Comparison of ENCODE assay signal across 7 mouse cellular contexts in the genomic region with DNA sequence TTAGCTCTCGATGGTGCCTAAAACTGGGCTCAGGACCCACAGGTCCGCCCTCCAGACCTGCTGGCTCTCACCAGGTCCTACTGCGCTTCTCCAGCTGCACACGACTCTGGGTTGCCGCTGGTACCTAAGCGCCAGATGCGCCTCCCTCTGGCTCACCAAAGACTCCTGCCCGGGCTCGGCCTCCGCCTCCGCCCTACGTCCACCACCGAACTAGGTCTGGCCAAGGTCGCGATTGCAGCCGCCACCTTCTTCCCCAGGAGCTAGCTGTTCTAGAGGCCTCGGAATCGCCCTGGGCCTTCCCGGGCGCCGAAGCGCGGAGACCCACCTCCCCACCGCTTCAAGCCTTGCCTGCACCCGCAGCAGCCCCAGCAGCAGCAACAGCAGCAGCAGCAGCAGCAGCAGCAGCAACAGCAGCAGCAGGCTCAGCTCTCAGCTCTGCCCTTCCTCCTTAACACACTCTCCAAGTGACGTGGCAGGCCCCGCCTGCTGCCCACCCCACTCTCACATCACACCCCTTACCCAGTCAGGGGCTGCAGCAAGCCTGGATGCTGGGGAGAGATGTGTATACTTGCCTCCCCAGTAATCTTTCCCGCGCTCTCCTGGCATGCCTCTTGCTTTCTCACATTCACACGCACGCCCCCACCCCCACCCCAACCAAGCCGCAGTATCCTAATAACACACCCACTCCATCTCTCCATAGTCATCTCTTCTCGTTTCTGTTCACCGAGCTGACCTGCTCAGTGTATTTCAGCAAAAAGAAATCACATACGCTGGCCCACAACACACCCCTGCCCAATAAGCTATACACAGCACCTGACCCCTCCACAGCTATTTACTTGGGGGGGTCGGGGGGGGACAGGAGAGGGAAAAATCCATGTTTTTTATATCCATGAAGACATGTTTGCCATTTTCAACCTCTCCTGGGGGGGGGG. TPM values are rescaled to one million over a fixed set of nuclear protein-coding genes. Genes with fewer than 3 reads are reported as not detected.
DNase-seq lines count a peak whose midpoint lies in the region; ATAC-seq and TF ChIP-seq lines count a peak whose summit lies in the region.

A gene (minus strand): TSS at position 464 of the 932 bp plus-strand sequence.

- H3K9ac ChIP-seq in lung, postnatal 0 days (replicated peaks; ENCODE audit: low read depth), result no peak within 1 kb of the TSS
- H3K9ac ChIP-seq in embryonic facial prominence, embryonic 15.5 days, result peak within 1 kb of the TSS; percentile 26
- H3K9ac ChIP-seq in intestine, embryonic 14.5 days (ENCODE audit: low read length), result peak within 1 kb of the TSS; percentile 37
- 0 out of 2 replicates have a peak within 1 kb of the TSS, but pooled peaks have one; percentile 14 for H3K9ac ChIP-seq in liver, embryonic 11.5 days (ENCODE audit: low read depth, low read length)

- ATAC-seq in lung, postnatal 0 days, result peak; percentile 14; the same call in 1 of the 2 replicates
- ATAC-seq in embryonic facial prominence, embryonic 15.5 days (ENCODE audit: insufficient number of reproducible peaks, low FRiP score, low TSS enrichment, low read depth), result peak; percentile 79; the same call in 1 of the 2 replicates
- peak; percentile 70 for ATAC-seq in intestine, embryonic 14.5 days (replicated peaks; ENCODE audit: low FRiP score, low TSS enrichment, low read depth)
- ATAC-seq in liver, embryonic 11.5 days (replicated peaks; ENCODE audit: low FRiP score), result no peak
- no peak for ATAC-seq in CD4-positive, CD25-positive, alpha-beta regulatory T cell, adult 4 months

- 2% methylated on average over 35 of the region's 36 CpGs for WGBS in lung, postnatal 0 days
- 2% methylated on average over 36 of the region's 36 CpGs for WGBS in embryonic facial prominence, embryonic 15.5 days
- 2% methylated on average over 35 of the region's 36 CpGs for WGBS in intestine, embryonic 14.5 days
- WGBS in liver, embryonic 11.5 days, result 7% methylated on average over 36 of the region's 36 CpGs

- no peaks in the 10 kb centered on the region for H3K9me3 ChIP-seq in lung, postnatal 0 days (ENCODE audit: low read length)
- H3K9me3 ChIP-seq in embryonic facial prominence, embryonic 15.5 days (replicated peaks), result no peaks in the 10 kb centered on the region
- no peaks in the 10 kb centered on the region for H3K9me3 ChIP-seq in intestine, embryonic 14.5 days (ENCODE audit: control insufficient read depth, low read length)
- no peaks in the 10 kb centered on the region for H3K9me3 ChIP-seq in liver, embryonic 11.5 days (ENCODE audit: control insufficient read depth, low read length)

- no peak within 1 kb of the TSS for H3K27ac ChIP-seq in lung, postnatal 0 days (ENCODE audit: low read length)
- H3K27ac ChIP-seq in embryonic facial prominence, embryonic 15.5 days (replicated peaks), result peak within 1 kb of the TSS; percentile 51
- no peak within 1 kb of the TSS for H3K27ac ChIP-seq in intestine, embryonic 14.5 days (ENCODE audit: low read depth)
- H3K27ac ChIP-seq in liver, embryonic 11.5 days (ENCODE audit: low read depth, low read length), result no peak within 1 kb of the TSS

- H3K4me3 ChIP-seq in lung, postnatal 0 days (ENCODE audit: low read depth, low read length), result peak within 1 kb of the TSS; percentile 33
- peak within 1 kb of the TSS; percentile 56 for H3K4me3 ChIP-seq in embryonic facial prominence, embryonic 15.5 days (replicated peaks)
- peak within 1 kb of the TSS; percentile 54 for H3K4me3 ChIP-seq in intestine, embryonic 14.5 days (ENCODE audit: low read depth, low read length)
- H3K4me3 ChIP-seq in liver, embryonic 11.5 days (ENCODE audit: low read depth, low read length), result peak within 1 kb of the TSS; percentile 45

- no peaks in the 10 kb centered on the region for H3K4me1 ChIP-seq in lung, postnatal 0 days (ENCODE audit: insufficient read depth, low read depth, low read length)
- peaks cover 15% of the 10 kb centered on the region for H3K4me1 ChIP-seq in embryonic facial prominence, embryonic 15.5 days
- H3K4me1 ChIP-seq in intestine, embryonic 14.5 days (replicated peaks; ENCODE audit: control insufficient read depth, insufficient read depth, low read length), result 0 out of 2 replicates have a peak, but pooled peaks cover 4% of the 10 kb centered on the region
- H3K4me1 ChIP-seq in liver, embryonic 11.5 days (replicated peaks; ENCODE audit: control insufficient read depth, insufficient read depth, low read length), result no peaks in the 10 kb centered on the region

- peak within 1 kb of the TSS; percentile 61 for H3K4me2 ChIP-seq in lung, postnatal 0 days (replicated peaks; ENCODE audit: low read depth, low read length)
- H3K4me2 ChIP-seq in embryonic facial prominence, embryonic 15.5 days (replicated peaks), result peak within 1 kb of the TSS; percentile 93
- peak within 1 kb of the TSS; percentile 98 for H3K4me2 ChIP-seq in intestine, embryonic 14.5 days (ENCODE audit: low read length)
- H3K4me2 ChIP-seq in liver, embryonic 11.5 days, result peak within 1 kb of the TSS; percentile 69

- peaks cover 5% of the 10 kb centered on the region; the same call in 1 of the 2 replicates for H3K27me3 ChIP-seq in lung, postnatal 0 days (replicated peaks; ENCODE audit: insufficient read depth, low read length)
- peaks cover 33% of the 10 kb centered on the region for H3K27me3 ChIP-seq in embryonic facial prominence, embryonic 15.5 days
- H3K27me3 ChIP-seq in intestine, embryonic 14.5 days (replicated peaks; ENCODE audit: control insufficient read depth, insufficient read depth, low read length), result peaks cover 25% of the 10 kb centered on the region
- H3K27me3 ChIP-seq in liver, embryonic 11.5 days (replicated peaks; ENCODE audit: control insufficient read depth, insufficient read depth, low read length), result peaks cover 43% of the 10 kb centered on the region

- TF ChIP-seq EP300 in lung, postnatal 0 days (IDR thresholded peaks at IDR 0.05), result no peak

- no peaks in the 10 kb centered on the region for H3K36me3 ChIP-seq in lung, postnatal 0 days (ENCODE audit: insufficient read depth, low read length)
- no peaks in the 10 kb centered on the region for H3K36me3 ChIP-seq in embryonic facial prominence, embryonic 15.5 days
- H3K36me3 ChIP-seq in intestine, embryonic 14.5 days (ENCODE audit: control insufficient read depth, insufficient read depth, low read length), result no peaks in the 10 kb centered on the region
- no peaks in the 10 kb centered on the region for H3K36me3 ChIP-seq in liver, embryonic 11.5 days (ENCODE audit: control insufficient read depth, insufficient read depth, low read length)

- no peak for DNase-seq in lung, postnatal 0 days (ENCODE audit: low spot score)
- DNase-seq in lung, adult 18-20 months, result no peak
- peak; percentile 76 for DNase-seq in intestine, embryonic 14.5 days (ENCODE audit: low spot score)
- DNase-seq in liver, embryonic 11.5 days (ENCODE audit: low spot score), result peak; percentile 48
- peak; percentile 52 for DNase-seq in right cerebral cortex, postnatal 4 days

- no peak for TF ChIP-seq CTCF in lung, postnatal 0 days (IDR thresholded peaks at IDR 0.05)

RNA-seq across cellular contexts. Expression of the gene that starts here (rescaled TPM):
- polyA plus RNA-seq in lung, postnatal 0 days (2015; fragmentation: Nextera tagmentation; extraction: Ambion mirVana), result 0.20 and 0.21 TPM in 2 replicates
- 7.0 and 7.8 TPM in 2 replicates for polyA plus RNA-seq in embryonic facial prominence, embryonic 15.5 days (2015; fragmentation: Nextera tagmentation; extraction: Ambion mirVana)
- polyA plus RNA-seq in intestine, embryonic 14.5 days (2014; fragmentation: Nextera tagmentation; extraction: Ambion mirVana), result 2.6 and 2.7 TPM in 2 replicates
- polyA plus RNA-seq in liver, embryonic 11.5 days (2014; fragmentation: Nextera tagmentation; extraction: Ambion mirVana), result 1.2 and 1.4 TPM in 2 replicates
- not detected for polyA plus RNA-seq in CD4-positive, CD25-positive, alpha-beta regulatory T cell, adult 4 months (2017; shearing (Covaris generic))

Comparison
In these comparisons a context has a peak if more than half of its experiments do, and no peak if none do; other contexts are left out.
1. Peak in ATAC-seq, H3K4me3 ChIP-seq and H3K4me2 ChIP-seq in lung, postnatal 0 days; RNA of the gene not detected or under 1 TPM.
2. ATAC-seq: peak in embryonic facial prominence, embryonic 15.5 days (single experiment) and intestine, embryonic 14.5 days (single experiment); none in liver, embryonic 11.5 days (single experiment) and CD4-positive, CD25-positive, alpha-beta regulatory T cell, adult 4 months (single experiment).
3. DNase-seq: peak in intestine, embryonic 14.5 days (single experiment), liver, embryonic 11.5 days (single experiment) and right cerebral cortex, postnatal 4 days (single experiment); none in lung, postnatal 0 days (single experiment) and lung, adult 18-20 months (0 of 2).
4. Peak in every context shown above with its lines, with median percentiles within 50 percentile points of each other: H3K4me2 ChIP-seq and H3K4me3 ChIP-seq.